Mouse (Mus musculus) megakaryocyte, embryonic 14.5 days (primary cell): ENCODE results near the gene Tmc1.

ENCODE experiments used
- FLI1 ChIP-seq: IDR thresholded peaks from 2 replicates; pipeline ENCODE4 v1.6.1; 2012; ENCODE audit warnings: low read length, inconsistent platforms, mixed read lengths
- GATA1 ChIP-seq: IDR thresholded peaks from 3 replicates; pipeline ENCODE4 v1.6.1; 2012; ENCODE audit warnings: mixed read lengths, low read length, inconsistent platforms, borderline replicate concordance

DNA sequence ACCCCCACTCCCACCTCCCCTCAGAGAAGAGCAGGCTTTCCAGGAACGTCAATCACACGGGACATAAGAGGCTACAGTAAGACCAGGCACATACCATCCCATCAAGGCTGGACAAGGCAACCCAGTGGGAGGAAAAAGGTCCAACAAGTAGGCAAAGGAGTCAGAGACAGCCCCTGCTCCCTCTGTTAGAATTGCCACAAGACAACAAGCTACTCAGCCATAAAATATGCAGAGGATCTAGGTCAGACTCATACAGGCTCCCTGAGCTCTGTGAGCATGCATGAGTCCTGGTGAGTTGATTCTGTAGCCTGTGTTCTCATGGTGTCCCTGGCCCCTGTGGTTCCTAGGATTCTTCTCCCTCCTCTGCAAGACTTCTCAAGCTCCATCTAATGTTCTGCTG is 178.3 kb downstream of the Tmc1 start:
- TF ChIP-seq FLI1, result no peak
- no peak for TF ChIP-seq GATA1
